Mouse (Mus musculus): ENCODE measurements around the gene Eloa. TPM values are rescaled to one million over a fixed set of nuclear protein-coding genes. Genes with fewer than 3 reads are reported as not detected.

Eloa gene
- total RNA-seq, 2 experiments from 2014 or later = 27.3 to 28.5 TPM

DNA sequence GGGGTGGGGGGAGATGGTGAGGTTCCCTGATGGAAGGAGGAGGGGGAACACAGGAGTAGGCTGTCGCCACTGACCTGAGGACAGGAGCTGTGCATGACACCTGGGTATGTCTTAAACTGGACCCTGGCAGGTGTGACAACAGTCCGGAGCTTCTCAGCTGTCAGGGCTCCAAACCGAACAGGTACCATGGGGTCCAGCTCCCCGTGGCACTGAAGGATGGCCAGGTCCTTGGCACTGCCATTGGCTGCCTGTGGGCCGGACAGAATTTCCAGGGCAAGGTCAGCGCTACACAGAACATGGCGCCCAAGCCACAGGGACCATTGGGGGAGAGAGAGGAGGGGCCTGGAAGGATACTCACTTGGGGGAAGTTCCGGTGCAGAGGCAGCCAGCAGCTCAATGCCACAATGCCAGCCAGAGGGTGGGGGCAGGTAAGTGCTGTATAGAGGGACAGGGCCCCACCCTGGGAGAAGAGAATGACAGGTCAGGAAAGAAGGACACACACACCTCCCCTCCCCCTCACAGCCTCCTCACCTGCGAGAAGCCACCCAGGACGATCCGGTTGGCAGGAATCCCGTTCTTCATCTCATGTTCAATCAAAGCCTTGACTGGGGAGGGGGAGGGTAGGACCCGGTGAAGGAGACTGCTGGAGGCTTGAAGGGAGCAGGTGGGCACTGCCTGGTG, 52.4 kb downstream of the Eloa start:
- no peak for TF ChIP-seq CTCF (conservative IDR thresholded peaks at IDR 0.05)
- no peak for DNase-seq (ENCODE audit: low spot score in 2 of 2)
- Histone ChIP-seq H3K4me3 (no peak overlapping the region), H3K27ac (no peak overlapping the region; the same call in 1 of the 2 replicates)

GRCm38 (mm10) chr4:135968271-135968869, 53.2 kb downstream of the Eloa start:
- Histone ChIP-seq H3K27ac (peak overlapping the region; percentile 71), H3K4me3 (no peak overlapping the region)
- no peak for DNase-seq (ENCODE audit: low spot score in 2 of 2)
- no peak for TF ChIP-seq CTCF (conservative IDR thresholded peaks at IDR 0.05)

DNA sequence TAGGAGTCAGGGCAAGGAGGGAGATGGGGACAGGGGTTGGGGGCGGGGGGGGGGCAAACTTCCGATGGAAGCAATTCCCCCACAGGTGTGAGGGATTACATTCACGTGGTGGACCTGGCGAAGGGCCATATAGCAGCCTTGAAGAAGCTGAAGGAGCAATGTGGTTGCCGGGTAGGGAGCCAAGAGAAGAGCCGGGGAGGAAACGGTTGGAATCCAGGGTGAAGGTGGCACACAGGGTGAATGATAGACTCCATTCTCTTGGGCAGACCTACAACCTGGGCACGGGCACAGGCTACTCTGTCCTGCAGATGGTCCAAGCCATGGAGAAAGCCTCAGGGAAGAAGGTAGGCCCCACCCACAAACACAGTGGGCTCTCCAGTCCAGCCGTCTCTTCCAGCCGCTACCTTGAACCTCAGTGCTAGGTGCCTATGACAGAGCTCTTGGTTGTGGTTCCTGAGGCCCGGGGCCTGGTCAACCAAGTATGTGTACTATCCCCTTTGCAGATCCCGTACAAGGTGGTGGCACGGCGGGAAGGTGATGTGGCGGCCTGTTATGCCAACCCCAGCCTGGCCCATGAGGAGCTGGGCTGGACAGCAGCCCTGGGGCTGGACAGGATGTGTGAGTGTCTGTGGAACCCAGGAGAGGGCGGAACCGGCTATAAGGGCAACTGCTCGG, 54.3 kb downstream of the Eloa start:
- no peak for TF ChIP-seq CTCF (conservative IDR thresholded peaks at IDR 0.05)
- no peak overlapping the region for H3K4me3 ChIP-seq
- DNase-seq (ENCODE audit: low spot score in 2 of 2) = no peak
- H3K27ac ChIP-seq = no peak overlapping the region

DNA sequence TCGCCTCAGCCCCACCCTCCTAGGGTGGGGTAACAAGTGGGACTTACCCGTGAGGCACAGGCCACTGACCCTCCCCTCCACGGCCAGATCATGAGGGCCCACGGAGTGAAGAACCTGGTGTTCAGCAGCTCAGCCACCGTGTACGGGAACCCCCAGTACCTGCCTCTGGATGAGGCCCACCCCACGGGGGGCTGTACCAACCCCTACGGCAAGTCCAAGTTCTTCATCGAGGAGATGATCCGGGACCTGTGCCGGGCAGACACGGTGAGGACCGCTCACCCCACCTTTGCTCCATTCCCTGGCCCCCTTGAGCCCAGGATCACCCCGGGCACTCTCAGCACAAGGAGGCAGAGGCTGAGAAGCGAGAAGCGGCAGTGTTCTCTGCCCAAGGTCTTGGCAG, 55.3 kb downstream of the Eloa start:
- no peak for TF ChIP-seq CTCF (conservative IDR thresholded peaks at IDR 0.05)
- DNase-seq (ENCODE audit: low spot score in 2 of 2) = no peak
- Histone ChIP-seq H3K4me3 (no peak overlapping the region), H3K27ac (no peak overlapping the region)

GRCm38 (mm10) chr4:135965113-135965512, 56.5 kb downstream of the Eloa start:
- TF ChIP-seq CTCF (conservative IDR thresholded peaks at IDR 0.05) = no peak
- peak overlapping the region; percentile 97; the same call in 1 of the 2 replicates for H3K27ac ChIP-seq
- H3K4me3 ChIP-seq = no peak overlapping the region

DNA sequence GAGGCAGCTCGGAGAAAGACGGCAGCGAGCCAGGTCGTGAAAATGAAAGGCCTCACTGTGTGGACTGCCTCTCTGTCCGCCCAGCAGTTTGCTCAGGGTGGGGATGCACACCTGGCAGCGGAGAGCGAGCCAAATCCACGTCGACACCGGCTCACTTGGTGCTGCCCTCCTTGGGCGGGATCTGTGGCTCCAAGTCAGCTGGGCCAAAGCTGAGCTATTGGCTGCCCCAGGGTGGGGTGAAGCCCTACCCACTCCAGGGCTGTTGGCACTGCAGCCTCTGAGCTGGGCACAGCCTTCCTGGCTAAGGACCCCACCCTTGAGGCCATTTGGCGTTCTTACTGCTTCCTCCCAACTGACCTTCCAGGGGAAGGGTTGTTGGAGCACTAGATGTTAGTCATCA, 57.1 kb downstream of the Eloa start:
- Histone ChIP-seq H3K4me3 (peak overlapping the region; percentile 84), H3K27ac (peak overlapping the region; percentile 97)
- peak; percentile 46 to 60 for DNase-seq (ENCODE audit: low spot score in 2 of 2)
- no peak for TF ChIP-seq CTCF (conservative IDR thresholded peaks at IDR 0.05)

More at GRCm38 (mm10) chr4:135965113-135965512, 56.5 kb downstream of the Eloa start:
- no peak for DNase-seq (ENCODE audit: low spot score in 2 of 2)

- Histone ChIP-seq H3K27ac (peak within 1 kb of the TSS; percentile 97), H3K4me3 (peak within 1 kb of the TSS; percentile 84)
- DNase-seq (ENCODE audit: low spot score in 2 of 2) = peak; percentile 94
- no peak for TF ChIP-seq CTCF (conservative IDR thresholded peaks at IDR 0.05)
These were observed 57.9 kb downstream of the Eloa start, which contains the start of gene Gale for GRCm38 (mm10) chr4:135963457-135964193. Gene Gale (plus strand): TSS chr4:135963727.

- Histone ChIP-seq H3K27ac (peak overlapping the region; percentile 97), H3K4me3 (peak overlapping the region; percentile 84)
- TF ChIP-seq CTCF (conservative IDR thresholded peaks at IDR 0.05) = no peak
- no peak for DNase-seq (ENCODE audit: low spot score in 2 of 2)
These were observed 58.6 kb downstream of the Eloa start for GRCm38 (mm10) chr4:135962946-135963345.

DNA sequence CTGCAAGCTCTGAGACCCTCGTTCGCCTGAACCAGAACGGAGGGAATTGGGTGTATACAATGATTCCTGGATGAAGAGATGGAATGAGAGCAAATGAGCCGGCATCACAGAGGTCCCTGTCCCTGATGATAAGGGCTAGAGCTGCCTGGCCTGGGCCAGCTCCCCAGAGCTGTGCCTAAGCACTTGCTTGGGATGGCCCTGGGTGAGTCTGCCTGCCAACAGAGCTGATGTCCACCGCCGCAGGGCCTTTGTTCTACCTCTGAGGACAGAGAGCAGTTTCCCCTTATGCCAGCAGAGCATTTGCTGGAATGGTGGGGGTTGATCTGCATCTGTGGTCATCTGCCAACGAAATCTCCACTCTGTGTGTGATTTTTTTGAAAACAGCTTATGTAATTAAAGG, 59.4 kb downstream of the Eloa start:
- DNase-seq (ENCODE audit: low spot score in 2 of 2) = no peak
- Histone ChIP-seq H3K4me3 (no peak overlapping the region), H3K27ac (peak overlapping the region; percentile 97)
- TF ChIP-seq CTCF (conservative IDR thresholded peaks at IDR 0.05) = no peak

- Histone ChIP-seq H3K27ac (0 out of 2 replicates have a peak overlapping the region, but pooled peaks have one; percentile 97), H3K4me3 (no peak overlapping the region)
- no peak for TF ChIP-seq CTCF (conservative IDR thresholded peaks at IDR 0.05)
- DNase-seq (ENCODE audit: low spot score in 2 of 2) = no peak
These were observed 59.9 kb downstream of the Eloa start for GRCm38 (mm10) chr4:135961709-135962108.

DNA sequence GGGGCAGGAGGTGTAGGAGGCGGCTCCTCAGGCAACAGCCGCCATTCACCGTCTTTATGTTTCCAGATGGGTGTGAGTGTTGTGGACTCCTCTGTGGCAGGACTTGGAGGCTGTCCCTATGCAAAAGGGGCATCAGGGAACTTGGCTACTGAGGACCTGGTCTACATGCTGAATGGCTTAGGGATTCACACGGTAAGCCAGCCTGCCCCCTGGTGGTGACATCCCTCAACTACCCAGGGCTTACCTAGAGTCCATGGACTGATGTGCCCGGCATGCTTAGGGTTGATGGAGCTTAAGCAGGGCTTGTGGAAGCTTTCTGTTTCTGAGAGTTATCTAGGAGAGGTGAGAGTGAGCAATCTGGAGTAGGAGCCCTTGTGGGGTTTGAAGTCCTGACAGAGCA, 60.8 kb downstream of the Eloa start:
- TF ChIP-seq CTCF (conservative IDR thresholded peaks at IDR 0.05) = peak; percentile 96
- no peak overlapping the region for H3K27ac ChIP-seq
- H3K4me3 ChIP-seq = no peak overlapping the region
- peak; percentile 61 to 82 for DNase-seq (ENCODE audit: low spot score in 2 of 2)

DNA sequence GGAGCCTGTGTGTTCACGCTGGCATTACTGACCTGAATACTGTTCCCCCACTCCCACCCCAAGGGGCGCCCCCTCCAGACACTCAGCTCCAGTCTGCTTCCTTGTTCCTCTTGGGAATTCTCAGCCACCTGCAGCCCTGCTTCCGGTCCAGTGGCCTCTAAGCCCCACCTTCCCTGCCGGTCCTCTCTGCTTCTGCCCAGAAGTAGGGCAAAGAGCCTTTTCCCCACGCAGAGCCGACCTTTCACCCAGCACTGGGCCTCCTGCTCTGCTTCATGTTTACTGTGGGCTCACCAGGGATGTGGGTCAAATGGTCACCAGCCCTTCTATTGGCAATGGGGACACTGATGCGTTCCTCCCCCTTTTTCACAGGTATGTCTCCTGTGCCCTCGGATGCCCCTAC, 63.2 kb downstream of the Eloa start:
- no peak overlapping the region for H3K27ac ChIP-seq
- TF ChIP-seq CTCF (conservative IDR thresholded peaks at IDR 0.05) = no peak
- DNase-seq (ENCODE audit: low spot score in 2 of 2) = no peak
- no peak overlapping the region for H3K4me3 ChIP-seq

- TF ChIP-seq CTCF (conservative IDR thresholded peaks at IDR 0.05) = no peak
- H3K27ac ChIP-seq = no peak overlapping the region
- no peak for DNase-seq (ENCODE audit: low spot score in 2 of 2)
- no peak overlapping the region for H3K4me3 ChIP-seq
These were observed 65.7 kb downstream of the Eloa start for GRCm38 (mm10) chr4:135955886-135956285.

Measured in layer of hippocampus, adult 2 months (tissue).